Mouse (Mus musculus) retina, adult 2 months (tissue): ENCODE data around the gene Slc35a3.
"Not testable (repeated sequence)": the region's sequence is repeated elsewhere in the genome, so short reads cannot be mapped to it uniquely, and the experiment has no call there.

Experiments used
- DNase-seq: peaks from one replicate; pipeline ENCODE4 v3.0.0-alpha.2; 2012; ENCODE audit warnings: low read depth, low spot score

Gene Slc35a3

GRCm38 (mm10) chr3:116712436-116712881 lies at the start of gene Slc35a3:
Gene Slc35a3, minus strand, starts transcription at chr3:116712831.
- DNase-seq, result no peak

DNA sequence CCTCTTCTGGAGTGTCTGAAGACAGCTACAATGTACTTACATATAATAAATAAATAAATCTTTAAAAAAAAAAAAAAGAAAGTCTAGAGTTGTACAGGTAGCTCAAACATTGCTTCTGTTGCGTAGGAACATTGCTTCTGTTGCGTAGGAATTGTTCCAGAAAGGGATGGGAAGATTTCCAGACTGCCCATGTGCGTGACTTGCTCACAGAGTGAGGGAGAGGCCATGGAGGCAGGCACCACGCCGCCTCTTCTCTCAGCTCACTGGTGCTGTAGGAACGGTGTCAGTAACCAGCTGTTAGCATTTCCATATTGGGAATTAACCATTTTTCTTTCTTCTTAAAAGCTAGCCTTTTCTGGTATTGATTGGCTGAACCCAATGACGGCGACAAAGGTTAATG lies 40.2 kb upstream of the Slc35a3 start:
- no peak for DNase-seq

DNA sequence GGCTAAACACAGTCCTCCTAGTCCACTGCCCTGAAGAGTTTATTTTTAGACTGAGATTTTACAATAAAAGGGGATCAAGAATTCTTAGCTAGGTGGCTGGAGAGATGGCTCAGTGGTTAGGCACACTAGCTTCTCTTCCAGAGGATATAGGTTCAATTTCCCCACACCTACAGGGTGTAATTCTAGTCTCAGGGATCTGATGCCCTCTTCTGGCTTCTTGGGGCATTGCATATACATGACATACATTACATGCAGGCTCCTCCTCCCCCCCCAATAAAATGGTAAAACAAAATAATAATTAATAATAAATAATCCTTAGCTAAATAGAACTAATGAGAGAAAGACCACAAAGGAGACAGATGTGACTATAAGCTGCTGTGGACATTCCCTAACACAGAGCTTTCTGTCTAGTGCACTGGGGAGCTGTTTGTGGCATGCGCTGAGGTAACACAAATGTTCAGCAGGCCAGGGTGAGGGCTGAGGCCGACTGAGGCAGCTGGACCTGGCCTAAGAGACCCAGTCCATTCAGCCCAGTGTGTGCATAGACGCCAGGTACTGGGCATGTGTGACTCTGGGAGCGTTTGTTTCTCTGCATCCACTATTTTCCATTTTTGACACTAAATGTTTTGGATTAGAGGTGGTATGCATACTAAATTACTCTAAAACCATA lies 38.7 kb upstream of the Slc35a3 start:
- peak; percentile 30 for DNase-seq

- DNase-seq, result no peak
Observed at GRCm38 (mm10) chr3:116748391-116749170, 36.0 kb upstream of the Slc35a3 start.

GRCm38 (mm10) chr3:116747648-116748047 lies 35.0 kb upstream of the Slc35a3 start:
- DNase-seq, result not testable (repeated sequence)

GRCm38 (mm10) chr3:116740963-116741362 lies 28.3 kb upstream of the Slc35a3 start:
- DNase-seq, result no peak

- no peak for DNase-seq
Observed at GRCm38 (mm10) chr3:116740106-116740505, 27.5 kb upstream of the Slc35a3 start.

- no peak for DNase-seq
Observed at GRCm38 (mm10) chr3:116737326-116737731, 24.7 kb upstream of the Slc35a3 start.

GRCm38 (mm10) chr3:116729483-116730174 lies 17.0 kb upstream of the Slc35a3 start:
- no peak for DNase-seq

DNA sequence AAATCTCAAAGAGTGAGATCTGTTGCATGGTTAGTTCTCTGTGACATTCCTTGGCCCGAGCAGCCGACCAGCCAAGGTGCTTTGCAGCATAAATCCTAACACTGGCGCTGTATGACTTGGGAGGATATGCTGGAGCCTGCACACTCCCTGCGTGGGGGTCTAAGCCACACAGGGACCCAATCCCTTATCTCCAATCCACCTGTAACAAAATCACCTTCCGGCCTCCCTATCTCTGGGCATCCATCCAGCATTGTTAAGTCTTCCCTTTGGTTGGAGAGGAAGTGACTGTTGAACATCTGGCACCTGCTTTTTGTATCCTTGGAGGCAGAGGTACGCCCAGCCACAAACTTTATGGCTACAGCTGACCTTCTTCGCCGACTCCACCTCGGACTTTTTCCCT lies 14.2 kb upstream of the Slc35a3 start:
- no peak for DNase-seq

DNA sequence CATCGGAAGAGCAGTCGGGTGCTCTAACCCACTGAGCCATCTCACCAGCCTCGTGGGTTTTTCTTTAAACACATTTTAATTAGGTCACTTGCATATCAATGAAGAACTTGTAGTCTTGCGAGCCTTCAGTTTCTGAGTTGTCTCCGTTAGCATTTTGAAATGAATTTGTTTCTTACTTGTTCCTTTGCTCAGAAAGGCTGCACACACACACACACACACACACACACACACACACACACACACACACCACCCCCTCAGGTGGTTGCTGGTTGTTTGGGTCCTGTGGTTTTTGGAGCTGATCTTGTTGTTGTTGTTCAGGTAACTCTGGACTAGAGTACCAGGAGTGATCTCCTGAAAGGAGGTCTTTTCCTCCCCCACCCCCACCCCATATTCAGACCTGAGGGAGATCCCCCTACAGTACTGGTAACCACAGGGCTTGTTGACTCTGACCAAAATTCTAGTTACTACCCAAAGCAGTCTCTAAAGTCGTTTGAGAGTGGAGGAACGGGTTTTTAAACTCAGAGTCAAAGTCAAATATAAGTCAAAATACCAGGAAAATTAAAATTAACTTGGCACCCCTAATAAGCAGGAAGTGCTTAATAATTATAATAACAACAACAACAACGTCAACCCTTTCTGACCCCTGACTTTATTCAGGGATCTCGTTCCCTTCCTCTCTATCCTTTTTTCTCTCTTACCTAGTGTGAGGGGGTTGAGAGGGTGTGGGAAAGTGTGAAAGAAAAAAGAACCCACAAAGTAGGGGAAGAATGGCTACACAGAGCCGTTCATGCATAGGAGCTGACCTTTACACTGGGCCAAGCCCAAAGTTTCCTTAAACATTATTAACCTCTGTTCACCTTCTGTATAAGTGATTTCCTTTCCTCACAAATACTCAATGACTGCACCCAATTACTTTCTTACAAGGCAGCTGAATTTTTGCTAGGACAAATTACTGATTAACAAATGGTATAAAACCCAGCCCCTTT lies 11.2 kb upstream of the Slc35a3 start:
- DNase-seq, result no peak

GRCm38 (mm10) chr3:116722980-116723379 lies 10.3 kb upstream of the Slc35a3 start:
- no peak for DNase-seq

- no peak for DNase-seq
Observed at GRCm38 (mm10) chr3:116718951-116719350, 6.3 kb upstream of the Slc35a3 start.

DNA sequence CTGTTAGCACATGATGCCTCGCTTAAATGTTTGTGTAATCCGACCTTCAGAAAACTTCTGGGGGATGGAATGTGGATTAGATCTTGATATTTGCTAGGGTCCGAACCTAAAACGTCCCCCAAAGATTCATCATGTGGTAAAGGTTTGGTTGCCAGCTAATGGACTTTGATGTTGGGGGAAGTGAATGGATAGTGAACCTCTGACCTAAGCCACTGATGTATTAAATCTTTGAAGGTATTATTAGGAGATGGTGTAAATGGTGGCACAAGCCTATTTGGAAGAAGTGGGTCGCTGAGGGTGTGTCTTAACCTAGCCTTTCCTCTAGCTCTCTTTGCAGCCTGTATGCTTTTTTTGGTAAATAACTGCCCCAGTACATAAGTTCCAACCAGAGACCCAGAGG lies 400 bp upstream of the Slc35a3 start:
- DNase-seq, result no peak

DNA sequence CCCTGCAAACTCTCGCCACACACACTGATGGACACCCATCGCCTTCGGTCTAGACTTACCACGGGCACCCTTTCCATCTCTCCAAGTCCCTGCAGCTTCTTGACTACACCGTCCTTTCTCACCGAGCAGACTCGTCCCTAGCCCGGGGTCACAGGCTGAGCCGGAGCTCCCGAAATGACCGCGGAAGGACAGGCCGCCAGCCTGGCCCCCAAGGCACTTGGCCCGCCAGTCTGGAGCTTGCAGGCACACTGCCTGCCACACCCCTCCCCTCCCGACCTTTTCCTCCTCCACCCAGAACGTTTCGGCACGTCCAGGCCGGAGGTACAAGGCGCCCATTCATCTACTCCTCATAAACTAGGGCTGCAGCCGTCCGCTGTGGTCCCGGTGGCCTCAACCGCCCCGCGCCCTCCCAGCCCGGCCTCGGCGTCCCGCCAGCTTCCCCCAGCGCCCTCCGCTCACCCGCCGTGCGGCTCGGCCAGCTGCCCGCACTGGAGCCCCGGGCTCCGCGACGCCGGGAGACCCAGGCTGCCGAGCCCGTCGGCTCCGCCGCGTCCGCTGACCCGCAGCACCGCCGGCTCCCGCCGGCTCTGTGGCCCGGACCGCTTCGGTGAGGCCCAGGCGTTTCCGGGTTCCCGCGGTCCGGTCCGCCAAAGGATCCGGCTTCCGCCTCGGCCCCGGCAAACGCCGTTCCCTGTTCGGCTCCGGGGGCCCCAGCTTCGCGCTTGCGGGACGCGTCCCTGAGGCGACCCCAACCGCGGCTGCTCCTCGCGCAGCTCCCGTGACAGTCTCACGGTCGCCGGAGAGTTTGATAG lies 801 bp downstream of the Slc35a3 start:
- DNase-seq, result peak; percentile 47

GRCm38 (mm10) chr3:116710941-116711340 lies 1.7 kb downstream of the Slc35a3 start:
- no peak for DNase-seq

DNA sequence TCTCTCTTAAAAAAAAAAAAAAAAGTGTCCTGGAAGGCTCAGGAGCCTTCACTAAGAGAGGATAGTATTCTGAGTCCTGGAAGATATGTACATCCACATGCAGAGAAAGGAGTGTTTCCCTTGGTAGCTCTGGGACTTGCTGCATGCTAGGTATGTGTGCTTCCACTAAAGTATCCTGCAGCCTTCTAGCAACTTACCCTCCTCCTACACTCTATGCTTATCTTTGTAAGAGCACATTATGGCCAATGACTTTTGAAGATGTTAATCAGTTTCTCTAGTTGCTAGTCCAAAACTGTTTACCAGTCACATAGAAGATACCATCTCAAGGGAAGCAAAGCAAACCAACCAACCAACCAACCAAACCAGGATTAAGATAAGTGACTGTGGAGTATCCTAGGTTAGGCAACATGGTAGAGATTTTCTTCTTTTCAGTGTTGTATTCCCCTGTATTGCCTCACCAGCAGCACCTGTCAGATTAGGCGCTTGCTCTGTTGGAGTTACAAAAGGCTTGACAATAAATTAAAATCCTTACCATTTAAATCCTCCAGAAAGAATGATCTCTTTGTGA lies 6.9 kb downstream of the Slc35a3 start:
- no peak for DNase-seq

DNA sequence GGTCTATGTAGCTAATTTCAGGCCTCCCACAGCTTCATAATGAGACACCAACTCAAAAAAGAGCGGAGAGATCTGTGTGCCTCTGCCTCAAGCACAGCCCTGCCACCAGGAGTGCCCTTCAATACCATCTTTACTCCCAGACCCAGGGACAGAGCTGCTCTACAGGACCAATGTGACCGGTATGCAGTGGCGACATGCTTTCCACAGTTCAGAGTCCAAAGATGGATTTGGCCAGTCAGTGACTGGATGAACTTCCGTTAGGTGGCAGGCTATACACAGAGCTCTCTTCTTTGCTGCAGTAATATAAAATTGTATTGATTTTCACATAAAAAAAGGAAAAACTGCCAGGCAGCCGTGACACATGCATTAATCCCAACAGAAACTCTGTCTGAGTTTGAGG lies 8.8 kb downstream of the Slc35a3 start:
- DNase-seq, result no peak

- no peak for DNase-seq
Observed at GRCm38 (mm10) chr3:116702647-116703272, 9.9 kb downstream of the Slc35a3 start.

DNA sequence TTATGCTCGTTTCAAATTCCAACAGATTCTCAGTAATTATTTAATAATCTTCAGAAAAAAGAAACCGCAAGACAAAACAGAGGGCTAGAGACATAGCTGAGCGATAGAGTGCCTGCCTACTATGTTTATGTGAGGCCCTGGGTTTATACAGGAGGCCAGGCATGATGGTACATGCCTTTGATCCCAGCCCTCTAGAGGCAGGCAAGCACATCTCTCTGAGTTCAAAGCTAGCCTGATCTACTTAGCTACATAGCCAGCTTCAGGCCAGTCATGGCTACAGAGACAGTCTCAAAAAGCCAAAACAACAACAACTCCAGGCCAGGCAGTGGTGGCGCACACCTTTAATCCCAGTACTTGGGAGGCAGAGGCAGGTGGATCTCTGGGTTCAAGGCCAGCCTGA lies 11.0 kb downstream of the Slc35a3 start:
- DNase-seq, result no peak
